Comparison of ENCODE assay signal across 8 mouse cellular contexts in the genomic region with DNA sequence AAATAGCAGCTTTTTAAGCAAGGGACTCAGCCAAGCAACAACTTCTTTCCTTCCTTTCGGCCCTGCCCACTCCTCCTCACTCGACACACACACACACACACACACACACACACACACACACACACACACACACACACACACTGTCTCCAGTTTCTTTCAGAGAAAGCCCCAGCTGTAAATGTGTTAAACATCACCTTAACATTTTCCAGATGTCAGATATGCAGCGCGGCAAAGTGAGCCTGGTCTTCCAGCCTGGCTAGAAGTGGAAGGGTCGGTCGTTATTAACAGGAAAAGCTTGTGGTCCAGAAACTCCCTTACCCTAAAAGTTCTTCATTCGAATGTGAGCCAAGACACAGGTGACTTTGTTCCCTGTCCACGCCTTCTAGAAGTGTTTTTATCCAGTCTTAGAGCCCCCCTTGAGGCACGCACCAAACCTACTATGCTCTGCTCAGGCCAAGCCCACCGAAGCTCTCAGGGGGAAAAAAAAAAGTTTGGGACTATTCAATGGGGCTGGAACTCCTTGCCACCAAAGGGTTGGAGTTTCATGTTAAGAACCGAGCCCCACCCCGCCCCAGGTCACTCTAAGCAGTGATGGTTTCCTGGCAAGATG.
DNase-seq lines count a peak whose midpoint lies in the region; ATAC-seq and TF ChIP-seq lines count a peak whose summit lies in the region.

No protein-coding gene starts in this region.

- peak; percentile 51; the same call in 1 of the 2 replicates for ATAC-seq in embryonic facial prominence, embryonic 14.5 days (ENCODE audit: low read depth)
- ATAC-seq in limb, embryonic 12.5 days (ENCODE audit: insufficient number of reproducible peaks, insufficient read depth, low FRiP score, low TSS enrichment, low read depth): peak; percentile 79
- no peak for ATAC-seq in neural tube, embryonic 14.5 days (ENCODE audit: low read depth)
- ATAC-seq in monocyte, adult 5-6 weeks (replicated peaks; ENCODE audit: insufficient number of reproducible peaks, low FRiP score, low TSS enrichment, poor library complexity, severe bottlenecking): no peak

- H3K36me3 ChIP-seq in embryonic facial prominence, embryonic 14.5 days (ENCODE audit: control insufficient read depth, insufficient read depth, low read length): no peaks in the 10 kb centered on the region
- H3K36me3 ChIP-seq in limb, embryonic 12.5 days: peaks cover 12% of the 10 kb centered on the region; the same call in 1 of the 2 replicates
- H3K36me3 ChIP-seq in neural tube, embryonic 14.5 days (ENCODE audit: control insufficient read depth, insufficient read depth, low read length): no peaks in the 10 kb centered on the region

- TF ChIP-seq CTCF in layer of hippocampus, adult 2 months (conservative IDR thresholded peaks at IDR 0.05): no peak

- H3K4me1 ChIP-seq in embryonic facial prominence, embryonic 14.5 days (ENCODE audit: control insufficient read depth, insufficient read depth, low read length): peaks cover 42% of the 10 kb centered on the region
- peaks cover 58% of the 10 kb centered on the region for H3K4me1 ChIP-seq in limb, embryonic 12.5 days (replicated peaks)
- H3K4me1 ChIP-seq in neural tube, embryonic 14.5 days (ENCODE audit: control insufficient read depth, insufficient read depth, low read length): 0 out of 2 replicates have a peak, but pooled peaks cover 5% of the 10 kb centered on the region

- WGBS in embryonic facial prominence, embryonic 14.5 days: 16% methylated on average over 11 of the region's 12 CpGs
- whole genome bisulfite sequencing in limb, embryonic 12.5 days: 12% methylated on average over 11 of the region's 12 CpGs
- WGBS in neural tube, embryonic 14.5 days: 51% methylated on average over 12 of the region's 12 CpGs

- H3K27ac ChIP-seq in layer of hippocampus, adult 2 months: peak overlapping the region; percentile 72
- peak overlapping the region; percentile 81 for H3K27ac ChIP-seq in embryonic facial prominence, embryonic 14.5 days (replicated peaks; ENCODE audit: low read depth, low read length)
- peak overlapping the region; percentile 98 for H3K27ac ChIP-seq in limb, embryonic 12.5 days
- H3K27ac ChIP-seq in neural tube, embryonic 14.5 days (ENCODE audit: low read depth, low read length): peak overlapping the region; percentile 30; the same call in 1 of the 2 replicates

- H3K4me2 ChIP-seq in embryonic facial prominence, embryonic 14.5 days (ENCODE audit: low read depth, low read length): peak overlapping the region; percentile 55
- peak overlapping the region; percentile 59 for H3K4me2 ChIP-seq in limb, embryonic 12.5 days
- peak overlapping the region; percentile 31 for H3K4me2 ChIP-seq in neural tube, embryonic 14.5 days (ENCODE audit: low read depth, low read length)

- peak overlapping the region; percentile 57; the same call in 1 of the 2 replicates for H3K9ac ChIP-seq in embryonic facial prominence, embryonic 14.5 days (ENCODE audit: low read depth, low read length)
- peak overlapping the region; percentile 57; the same call in 1 of the 2 replicates for H3K9ac ChIP-seq in limb, embryonic 12.5 days (replicated peaks)
- no peak overlapping the region for H3K9ac ChIP-seq in neural tube, embryonic 14.5 days (replicated peaks; ENCODE audit: low read depth, low read length)

- DNase-seq in layer of hippocampus, adult 2 months (ENCODE audit: low spot score in 2 of 2): no peak
- DNase-seq in layer of hippocampus, adult 9-11 months: no peak
- peak; percentile 84 for DNase-seq in embryonic facial prominence, embryonic 14.5 days (ENCODE audit: low spot score)
- no peak for DNase-seq in frontal cortex, postnatal 14 days (ENCODE audit: low spot score in 2 of 2)
- no peak for DNase-seq in layer of hippocampus, adult 9-10 months (ENCODE audit: low spot score)

- H3K27me3 ChIP-seq in embryonic facial prominence, embryonic 14.5 days (replicated peaks; ENCODE audit: control insufficient read depth, insufficient read depth, low read length): no peaks in the 10 kb centered on the region
- H3K27me3 ChIP-seq in limb, embryonic 12.5 days: no peaks in the 10 kb centered on the region
- H3K27me3 ChIP-seq in neural tube, embryonic 14.5 days (ENCODE audit: control insufficient read depth, insufficient read depth, low read length): no peaks in the 10 kb centered on the region

- H3K9me3 ChIP-seq in embryonic facial prominence, embryonic 14.5 days (ENCODE audit: control insufficient read depth, low read length): no peaks in the 10 kb centered on the region
- H3K9me3 ChIP-seq in limb, embryonic 12.5 days: no peaks in the 10 kb centered on the region
- no peaks in the 10 kb centered on the region for H3K9me3 ChIP-seq in neural tube, embryonic 14.5 days (ENCODE audit: control insufficient read depth, low read length)

- H3K4me3 ChIP-seq in layer of hippocampus, adult 2 months: peak overlapping the region; percentile 30; the same call in 1 of the 2 replicates
- peak overlapping the region; percentile 35 for H3K4me3 ChIP-seq in embryonic facial prominence, embryonic 14.5 days (ENCODE audit: low read depth, low read length)
- H3K4me3 ChIP-seq in limb, embryonic 12.5 days (replicated peaks): peak overlapping the region; percentile 41
- H3K4me3 ChIP-seq in neural tube, embryonic 14.5 days (ENCODE audit: low read depth, low read length): no peak overlapping the region

Comparison
In these comparisons a context has a peak if more than half of its experiments do, and no peak if none do; other contexts are left out.
1. H3K27ac ChIP-seq: peak in every context shown above with its lines; median percentile 98 in limb, embryonic 12.5 days; 81 in embryonic facial prominence, embryonic 14.5 days; 72 in layer of hippocampus, adult 2 months; 30 in neural tube, embryonic 14.5 days.
2. ATAC-seq: peak in embryonic facial prominence, embryonic 14.5 days (single experiment) and limb, embryonic 12.5 days (single experiment); none in neural tube, embryonic 14.5 days (single experiment) and monocyte, adult 5-6 weeks (single experiment).
3. Peak in every context shown above with its lines, with median percentiles within 50 percentile points of each other: H3K4me2 ChIP-seq.